Mouse (Mus musculus): ENCODE measurements around the gene Kctd4.
"Not testable (repeated sequence)": the region's sequence is repeated elsewhere in the genome, so short reads cannot be mapped to it uniquely, and the experiment has no call there.

Gene Kctd4

GRCm38 (mm10) chr14:75954766-75955165 lies at the start of gene Kctd4:
Gene Kctd4 (plus strand): TSS chr14:75955009.
- no peak for DNase-seq (ENCODE audit: low spot score in 2 of 2)

GRCm38 (mm10) chr14:75906931-75907330 lies 47.9 kb upstream of the Kctd4 start:
- no peak for DNase-seq (ENCODE audit: low spot score in 2 of 2)

- DNase-seq (ENCODE audit: low spot score in 2 of 2): no peak
Measured at GRCm38 (mm10) chr14:75911968-75912367, 42.8 kb upstream of the Kctd4 start.

GRCm38 (mm10) chr14:75912665-75913064 lies 42.1 kb upstream of the Kctd4 start:
- DNase-seq (ENCODE audit: low spot score in 2 of 2): no peak

GRCm38 (mm10) chr14:75923314-75924052 lies 31.3 kb upstream of the Kctd4 start:
- no peak for DNase-seq (ENCODE audit: low spot score in 2 of 2)

- not testable (repeated sequence) for DNase-seq (ENCODE audit: low spot score in 2 of 2)
Measured at GRCm38 (mm10) chr14:75929713-75930112, 25.1 kb upstream of the Kctd4 start.

DNA sequence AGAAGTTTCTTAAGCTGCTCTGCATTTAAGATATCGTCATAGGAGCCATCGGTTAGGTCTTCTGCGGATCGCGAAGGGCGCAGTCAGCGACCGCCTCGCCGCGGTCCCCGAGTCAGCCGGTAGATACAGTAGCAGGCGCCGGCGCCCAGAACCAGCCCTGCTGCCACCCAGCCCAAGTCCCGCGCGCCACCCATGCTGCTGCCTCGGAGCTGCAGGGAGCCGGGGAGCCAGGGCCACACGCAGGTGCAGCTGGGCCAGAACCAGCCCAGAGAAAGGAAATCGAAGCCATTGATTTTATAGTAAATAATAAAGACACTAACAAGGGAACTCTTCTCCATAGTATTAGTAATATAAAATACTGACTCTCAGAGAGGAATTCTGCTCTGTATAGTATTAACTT lies 23.5 kb upstream of the Kctd4 start:
- no peak for DNase-seq (ENCODE audit: low spot score in 2 of 2)

GRCm38 (mm10) chr14:75934359-75934758 lies 20.4 kb upstream of the Kctd4 start:
- DNase-seq (ENCODE audit: low spot score in 2 of 2): no peak

- no peak for DNase-seq (ENCODE audit: low spot score in 2 of 2)
Measured at GRCm38 (mm10) chr14:75937714-75938113, 17.1 kb upstream of the Kctd4 start.

DNA sequence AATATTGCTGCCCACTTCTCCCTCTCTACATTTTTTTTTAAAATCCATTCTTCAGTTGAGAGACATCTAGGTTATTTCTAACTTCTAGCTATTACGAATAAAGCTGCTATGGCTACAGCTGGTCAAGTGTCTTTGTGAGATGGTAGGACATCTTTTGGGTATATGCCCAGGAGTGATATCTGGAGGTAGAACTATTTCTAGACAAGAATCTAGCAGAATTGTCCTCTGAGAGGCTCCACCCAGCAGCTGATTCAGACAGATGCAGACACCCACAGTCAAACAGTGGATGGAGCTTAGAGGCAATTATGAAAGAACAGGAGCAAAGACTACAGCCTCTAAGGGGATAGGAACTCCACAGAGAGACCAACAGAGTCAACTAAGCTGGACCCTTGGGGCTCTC lies 13.3 kb upstream of the Kctd4 start:
- DNase-seq (ENCODE audit: low spot score in 2 of 2): no peak

GRCm38 (mm10) chr14:75942365-75942764 lies 12.4 kb upstream of the Kctd4 start:
- DNase-seq (ENCODE audit: low spot score in 2 of 2): no peak

DNA sequence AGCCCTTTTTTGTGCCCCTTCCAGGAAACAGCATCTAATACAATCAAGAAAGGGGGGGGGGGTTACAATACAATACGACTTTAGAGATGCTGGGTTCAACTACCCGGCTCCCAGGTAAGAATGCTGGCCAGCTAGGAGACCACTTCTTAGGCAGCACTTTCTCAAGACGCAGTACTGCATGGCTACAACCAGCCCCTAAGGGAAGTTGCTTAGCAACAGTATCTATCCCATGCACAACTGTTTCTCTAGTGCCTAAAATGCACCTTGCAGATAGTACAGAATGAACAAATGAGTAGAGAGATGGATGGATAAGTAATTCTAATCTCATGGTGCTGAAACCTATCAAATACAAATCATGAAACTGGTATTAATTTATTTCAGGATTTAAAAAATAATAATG lies 7.1 kb upstream of the Kctd4 start:
- no peak for DNase-seq (ENCODE audit: low spot score in 2 of 2)

DNA sequence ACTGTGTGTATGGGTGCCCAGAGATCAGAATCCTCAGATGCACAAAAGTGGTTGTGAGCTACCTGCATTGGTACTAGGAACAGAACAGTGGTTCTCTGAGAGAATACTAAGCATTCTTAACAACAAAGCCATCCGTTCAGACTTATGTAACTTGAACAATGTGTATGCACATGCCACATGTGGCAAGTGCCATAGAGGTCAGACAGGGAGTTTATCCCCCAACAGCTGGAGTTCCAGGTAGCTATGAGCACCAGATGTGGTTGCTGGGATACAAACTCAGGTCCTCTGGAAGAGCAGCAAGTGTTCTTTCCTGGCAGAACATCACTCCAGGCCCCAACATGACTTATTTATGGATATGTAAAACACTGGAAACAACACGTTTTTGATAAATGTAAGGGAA lies 1.8 kb upstream of the Kctd4 start:
- no peak for DNase-seq (ENCODE audit: low spot score in 2 of 2)

DNA sequence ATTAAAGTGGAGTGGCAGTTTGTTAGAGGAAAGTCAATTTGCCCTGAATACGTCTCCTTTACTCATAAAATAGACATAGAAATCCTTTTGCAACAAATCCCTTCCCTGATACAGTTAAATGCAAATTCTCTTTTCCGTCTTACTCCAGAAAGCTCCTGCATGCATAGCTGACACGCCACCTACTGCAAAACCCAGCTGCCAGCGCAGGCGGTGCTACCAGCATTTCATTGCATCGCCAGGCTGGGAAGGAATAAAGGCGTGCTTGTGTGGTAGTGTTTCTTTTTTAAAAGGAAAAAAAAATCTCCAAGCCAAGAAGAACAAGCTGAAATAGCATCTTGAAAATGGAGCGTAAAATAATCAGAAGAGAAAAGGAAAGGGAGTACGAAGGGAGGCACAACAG lies 7.4 kb downstream of the Kctd4 start:
- DNase-seq (ENCODE audit: low spot score in 2 of 2): peak; percentile 70 to 72

- DNase-seq (ENCODE audit: low spot score in 2 of 2): no peak
Measured at GRCm38 (mm10) chr14:75963215-75963614, 8.4 kb downstream of the Kctd4 start.

DNA sequence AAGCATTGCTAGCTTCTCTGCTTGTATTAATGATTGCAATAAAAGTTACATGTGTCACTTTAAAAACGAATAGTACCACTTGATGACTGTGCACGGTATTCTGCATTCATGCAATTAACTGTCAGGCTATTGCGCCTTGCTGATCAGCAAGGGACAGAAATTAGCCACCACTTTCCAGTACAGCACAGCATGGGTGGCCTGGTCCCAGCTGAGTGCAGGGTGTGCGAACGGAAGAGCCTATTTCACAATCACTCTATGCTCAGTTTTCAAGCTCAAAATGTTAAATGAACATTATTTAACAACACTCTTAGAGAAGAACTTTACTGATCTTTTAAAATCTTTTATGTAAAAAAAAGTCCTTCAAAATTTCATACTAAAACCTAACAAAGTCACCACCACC lies 9.2 kb downstream of the Kctd4 start:
- DNase-seq (ENCODE audit: low spot score in 2 of 2): no peak

GRCm38 (mm10) chr14:75964433-75964832 lies 9.6 kb downstream of the Kctd4 start:
- DNase-seq (ENCODE audit: low spot score in 2 of 2): no peak

DNA sequence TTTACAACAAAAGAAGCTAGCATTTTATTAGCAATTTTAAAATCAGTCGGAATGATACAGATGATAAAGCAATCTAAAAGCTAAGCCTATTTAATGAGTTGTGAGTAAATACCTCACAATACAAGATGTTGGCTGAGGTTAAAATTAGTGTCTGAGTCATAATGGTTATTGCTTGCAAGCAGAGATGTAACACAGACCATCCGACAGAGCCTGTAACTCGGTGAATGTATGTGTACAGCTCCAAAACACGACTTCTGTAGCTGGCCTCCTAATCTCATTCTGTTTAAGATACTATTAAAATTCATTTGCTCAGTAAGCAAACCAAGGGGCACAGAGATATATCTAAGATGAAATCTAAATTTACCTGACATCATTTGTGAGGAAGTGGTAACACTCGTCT lies 12.5 kb downstream of the Kctd4 start:
- no peak for DNase-seq (ENCODE audit: low spot score in 2 of 2)

DNA sequence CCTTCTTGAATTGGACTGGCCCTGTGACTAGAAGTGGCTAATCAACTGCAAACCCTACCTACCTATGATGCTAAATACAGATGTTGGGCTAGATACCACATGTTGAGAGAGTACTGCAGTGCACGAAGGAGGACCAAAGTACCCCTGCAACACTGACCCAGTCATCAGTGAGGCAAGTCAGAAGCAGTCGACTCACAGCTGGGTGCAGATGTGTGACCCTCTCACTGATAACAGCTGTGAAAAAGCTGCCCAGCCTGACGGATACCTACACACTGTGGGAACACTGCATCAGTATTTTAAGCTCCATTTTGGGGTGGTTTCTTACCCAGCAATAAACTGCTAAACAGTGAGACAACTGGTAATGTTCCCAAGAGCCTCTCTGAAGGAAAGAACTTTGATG lies 21.3 kb downstream of the Kctd4 start:
- no peak for DNase-seq (ENCODE audit: low spot score in 2 of 2)

DNA sequence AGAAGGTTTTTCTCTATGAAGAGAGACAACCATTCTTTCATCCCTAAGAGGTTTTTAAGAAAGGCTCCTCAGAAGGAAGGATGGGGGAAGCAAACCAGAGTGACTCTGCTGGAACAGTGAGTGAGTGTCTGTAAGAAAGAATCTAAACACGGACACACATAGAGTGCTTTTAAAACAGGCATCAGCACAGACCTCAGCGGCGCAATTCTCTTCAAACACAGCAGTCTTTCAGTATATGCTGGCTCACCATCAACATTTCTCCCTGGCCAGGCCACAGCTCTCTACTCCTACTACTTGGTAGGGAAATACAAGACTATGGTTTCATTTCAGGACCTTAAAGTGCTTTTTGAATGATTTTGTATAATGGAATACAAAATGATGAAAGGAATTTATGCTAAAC lies 26.4 kb downstream of the Kctd4 start:
- no peak for DNase-seq (ENCODE audit: low spot score in 2 of 2)

GRCm38 (mm10) chr14:75983891-75984290 lies 29.1 kb downstream of the Kctd4 start:
- no peak for DNase-seq (ENCODE audit: low spot score in 2 of 2)

DNA sequence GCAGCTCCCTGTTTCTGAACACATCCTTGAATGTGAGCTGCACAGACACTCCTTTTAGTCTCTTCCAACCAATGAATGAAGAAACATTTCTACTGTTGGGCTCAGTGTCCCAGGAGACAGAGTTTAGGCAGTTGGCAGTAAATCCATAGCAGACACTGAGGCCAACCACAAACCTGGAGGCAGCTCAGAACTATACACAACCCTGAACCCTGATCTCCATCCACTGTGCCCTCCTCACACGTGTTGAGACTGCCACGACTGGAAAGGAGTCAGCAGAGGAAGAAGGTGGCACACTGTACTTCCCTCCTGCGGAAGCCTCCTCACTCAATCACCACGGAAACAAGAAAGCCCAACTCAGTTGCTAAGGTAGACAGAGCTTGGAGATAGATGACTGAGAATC lies 30.3 kb downstream of the Kctd4 start:
- no peak for DNase-seq (ENCODE audit: low spot score in 2 of 2)

DNA sequence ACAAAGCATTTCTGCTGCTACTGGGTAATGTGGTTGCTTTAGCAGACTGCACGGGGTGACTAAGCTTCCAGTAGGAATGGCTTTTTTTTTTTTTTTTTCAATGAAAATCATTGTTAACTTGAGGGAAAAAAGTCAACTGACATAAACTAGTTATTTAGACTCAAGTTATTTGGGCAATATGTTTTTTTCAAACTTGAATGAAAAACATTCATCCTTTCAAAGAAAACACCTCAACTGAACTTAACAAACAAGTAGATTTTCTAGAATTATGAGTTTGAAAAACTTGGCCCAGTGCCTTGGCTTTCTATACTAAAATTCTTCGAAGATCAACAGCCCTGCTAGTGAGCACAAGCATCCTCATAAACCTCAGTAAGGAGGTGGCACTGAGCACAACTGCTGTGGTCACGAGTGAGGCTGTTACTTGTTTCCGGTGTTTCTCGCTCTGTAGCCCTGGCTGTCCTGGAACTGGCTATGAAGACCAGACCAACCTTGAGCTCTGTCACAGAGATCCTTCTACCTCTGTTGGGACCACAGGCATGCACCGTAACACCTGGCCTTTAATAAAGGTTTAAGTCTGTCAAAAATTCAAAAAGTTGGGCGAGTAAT lies 32.2 kb downstream of the Kctd4 start:
- no peak for DNase-seq (ENCODE audit: low spot score in 2 of 2)

GRCm38 (mm10) chr14:75989168-75989567 lies 34.4 kb downstream of the Kctd4 start:
- DNase-seq (ENCODE audit: low spot score in 2 of 2): no peak
